Mouse (Mus musculus) heart, embryonic 13.5 days (tissue): ENCODE data around the gene Zkscan7. TPM values are rescaled to one million over a fixed set of nuclear protein-coding genes. Genes with fewer than 3 reads are reported as not detected.

ENCODE experiments used
- ATAC-seq: fragments of 200-750 bp; cut with Nextera tagmentation; 2 replicates; pipeline ENCODE4 v1.8.0; 2017; ENCODE audit warnings: moderate TSS enrichment; ENCODE audit not compliant: insufficient number of reproducible peaks, low FRiP score, low TSS enrichment; ENCODE audit errors: extremely low read depth
- H3K27ac ChIP-seq: fragments of 300-500 bp; sonication (generic); replicated peaks from 2 replicates; pipeline ENCODE4 v1.5.1; 2015; ENCODE audit warnings: moderate library complexity, mild to moderate bottlenecking, inconsistent platforms
- H3K27me3 ChIP-seq: fragments of 300-500 bp; sonication (generic); replicated peaks from 2 replicates; pipeline ENCODE4 v1.6.1; 2015; ENCODE audit warnings: mild to moderate bottlenecking, inconsistent platforms
- H3K36me3 ChIP-seq: fragments of 300-500 bp; sonication (generic); 2 replicates; pipeline ENCODE4 v1.6.1; 2015; ENCODE audit warnings: mild to moderate bottlenecking, inconsistent platforms
- H3K4me1 ChIP-seq: fragments of 300-500 bp; sonication (generic); 2 replicates; pipeline ENCODE4 v1.6.1; 2015; ENCODE audit warnings: inconsistent platforms
- H3K4me2 ChIP-seq: fragments of 300-500 bp; sonication (generic); 2 replicates; pipeline ENCODE4 v1.6.1; 2015; ENCODE audit warnings: inconsistent platforms, mild to moderate bottlenecking, moderate library complexity
- H3K4me3 ChIP-seq: fragments of 300-500 bp; sonication (generic); 2 replicates; pipeline ENCODE4 v1.5.1; 2015; ENCODE audit warnings: moderate library complexity, mild to moderate bottlenecking, inconsistent platforms
- H3K9ac ChIP-seq: fragments of 300-500 bp; sonication (generic); 2 replicates; pipeline ENCODE4 v1.6.1; 2015; ENCODE audit warnings: inconsistent platforms, mild to moderate bottlenecking, moderate library complexity
- H3K9me3 ChIP-seq: fragments of 300-500 bp; sonication (generic); 2 replicates; pipeline ENCODE4 v1.6.1; 2016; ENCODE audit warnings: inconsistent platforms
- WGBS: fragments of 180-500 bp; shearing (Covaris S2); methylation state at CpG from one replicate; pipeline ENCODE4 v1.1.7; 2015; ENCODE audit warnings: mixed read lengths; 5-methylcytosine and 5-hydroxymethylcytosine counted together
- polyA plus RNA-seq: library from polyadenylated mRNA; unstranded; fragments of >200 nt; fragmentation: Nextera tagmentation; extraction: Ambion mirVana; gene quantifications from 2 replicates; pipeline ENCODE4 v1.2.1, GENCODE M21; 2015

Zkscan7 gene
- polyA plus RNA-seq, 1 experiment from 2014 or later: 3.0 TPM

- H3K9me3 ChIP-seq: no peaks in the 10 kb centered on the region
- H3K4me1 ChIP-seq: peaks cover 3% of the 10 kb centered on the region; the same call in 1 of the 2 replicates
- peak overlapping the region; percentile 76 for H3K4me2 ChIP-seq
- WGBS: 13% methylated on average over 32 of the region's 32 CpGs
- peak; percentile 68 for ATAC-seq
- no peak overlapping the region for H3K27ac ChIP-seq
- H3K9ac ChIP-seq: peak overlapping the region; percentile 78
- H3K4me3 ChIP-seq: peak overlapping the region; percentile 60
- H3K27me3 ChIP-seq: no peaks in the 10 kb centered on the region
- peaks cover 14% of the 10 kb centered on the region for H3K36me3 ChIP-seq
Observed at GRCm38 (mm10) chr9:122902717-122903535, 17.4 kb downstream of the Zkscan7 start.

- no peak for ATAC-seq
- peaks cover 6% of the 10 kb centered on the region for H3K4me1 ChIP-seq
- peaks cover 29% of the 10 kb centered on the region for H3K36me3 ChIP-seq
- peak overlapping the region; percentile 71 for H3K4me2 ChIP-seq
- no peaks in the 10 kb centered on the region for H3K9me3 ChIP-seq
- 26% methylated on average over 3 of the region's 3 CpGs for WGBS
- H3K27me3 ChIP-seq: peaks cover 33% of the 10 kb centered on the region
- peak overlapping the region; percentile 62 for H3K4me3 ChIP-seq
- peak overlapping the region; percentile 84 for H3K9ac ChIP-seq
- H3K27ac ChIP-seq: no peak overlapping the region
Observed at GRCm38 (mm10) chr9:122922436-122922835, 37.0 kb downstream of the Zkscan7 start.

GRCm38 (mm10) chr9:122922936-122923381 lies 37.5 kb downstream of the Zkscan7 start, which contains the start of gene Zfp105:
Gene Zfp105 (plus strand): TSS chr9:122923072.
- Histone ChIP-seq H3K4me2 (peak within 1 kb of the TSS; percentile 71), H3K4me1 (peaks cover 6% of the 10 kb centered on the region), H3K27me3 (peaks cover 27% of the 10 kb centered on the region), H3K9ac (peak within 1 kb of the TSS; percentile 84), H3K4me3 (peak within 1 kb of the TSS; percentile 62), H3K9me3 (no peaks in the 10 kb centered on the region), H3K36me3 (peaks cover 34% of the 10 kb centered on the region), H3K27ac (peak within 1 kb of the TSS; percentile 43)
- ATAC-seq: peak; percentile 85
- under 1% methylated on average over 43 of the region's 43 CpGs for WGBS

GRCm38 (mm10) chr9:122928915-122929314 lies 43.4 kb downstream of the Zkscan7 start:
- no peak overlapping the region for H3K4me2 ChIP-seq
- H3K4me3 ChIP-seq: no peak overlapping the region
- H3K27me3 ChIP-seq: no peaks in the 10 kb centered on the region
- peaks cover under 1% of the 10 kb centered on the region for H3K4me1 ChIP-seq
- 71% methylated on average over 3 of the region's 3 CpGs for WGBS
- ATAC-seq: no peak
- H3K27ac ChIP-seq: no peak overlapping the region
- H3K9ac ChIP-seq: no peak overlapping the region
- H3K9me3 ChIP-seq: peaks cover 17% of the 10 kb centered on the region
- peaks cover 79% of the 10 kb centered on the region for H3K36me3 ChIP-seq

Other genes starting within 250 kb of the Zkscan7 start
- not detected in 2 replicates for gene Topaz1, start 138.3 kb upstream of the Zkscan7 start, polyA plus RNA-seq
- 4.6 and 4.8 TPM in 2 replicates for gene Tcaim, start 80.1 kb upstream of the Zkscan7 start, polyA plus RNA-seq
- 0.25 TPM in 1 of 2 replicates, not detected in the other for gene Gm35549, start 41.6 kb upstream of the Zkscan7 start, polyA plus RNA-seq
- 33.7 and 40.3 TPM in 2 replicates for gene Zfp445, start 19.7 kb upstream of the Zkscan7 start, polyA plus RNA-seq
- gene Zfp105, start 37.4 kb downstream of the Zkscan7 start, polyA plus RNA-seq: 11.0 and 12.0 TPM in 2 replicates
- 20.1 and 22.3 TPM in 2 replicates for gene 1110059G10Rik, start 65.3 kb downstream of the Zkscan7 start, polyA plus RNA-seq
- 27.5 and 27.6 TPM in 2 replicates for gene Kif15, start 65.4 kb downstream of the Zkscan7 start, polyA plus RNA-seq
- 17.9 and 21.4 TPM in 2 replicates for gene Tmem42, start 135.6 kb downstream of the Zkscan7 start, polyA plus RNA-seq
- gene Tgm4, start 149.0 kb downstream of the Zkscan7 start, polyA plus RNA-seq: 0.27 and 0.57 TPM in 2 replicates
- gene Zdhhc3, start 227.5 kb downstream of the Zkscan7 start, polyA plus RNA-seq: 48.2 and 49.1 TPM in 2 replicates
- gene Exosc7, start 227.5 kb downstream of the Zkscan7 start, polyA plus RNA-seq: 74.0 and 82.5 TPM in 2 replicates